Mouse (Mus musculus) heart, embryonic 12.5 days (tissue): ENCODE measurements around the gene Nkapl. TPM values are rescaled to one million over a fixed set of nuclear protein-coding genes. Genes with fewer than 3 reads are reported as not detected.
"Not testable (repeated sequence)": the region's sequence is repeated elsewhere in the genome, so short reads cannot be mapped to it uniquely, and the experiment has no call there.

ENCODE experiments used
- ATAC-seq: fragments of 200-750 bp; cut with Nextera tagmentation; 2 replicates; pipeline ENCODE4 v1.8.0; 2017; ENCODE audit warnings: moderate TSS enrichment, moderate library complexity; ENCODE audit not compliant: insufficient number of reproducible peaks, low FRiP score
- H3K27ac ChIP-seq: fragments of 300-500 bp; sonication (generic); 2 replicates; pipeline ENCODE4 v1.5.1; 2016; ENCODE audit warnings: mild to moderate bottlenecking, moderate library complexity; ENCODE audit not compliant: poor library complexity, severe bottlenecking
- H3K27me3 ChIP-seq: fragments of 300-500 bp; sonication (generic); replicated peaks from 2 replicates; pipeline ENCODE4 v1.6.1; 2016; ENCODE audit warnings: mild to moderate bottlenecking, moderate library complexity
- H3K36me3 ChIP-seq: fragments of 300-500 bp; sonication (generic); 2 replicates; pipeline ENCODE4 v1.6.1; 2016; ENCODE audit warnings: mild to moderate bottlenecking, moderate library complexity
- H3K4me1 ChIP-seq: fragments of 300-500 bp; sonication (generic); replicated peaks from 2 replicates; pipeline ENCODE4 v1.6.1; 2016; ENCODE audit warnings: mild to moderate bottlenecking
- H3K4me2 ChIP-seq: fragments of 300-500 bp; sonication (generic); 2 replicates; pipeline ENCODE4 v1.6.1; 2016; ENCODE audit warnings: mild to moderate bottlenecking, moderate library complexity
- H3K4me3 ChIP-seq: fragments of 300-500 bp; sonication (generic); 2 replicates; pipeline ENCODE4 v1.5.1; 2016; ENCODE audit warnings: mild to moderate bottlenecking
- H3K9ac ChIP-seq: fragments of 300-500 bp; sonication (generic); 2 replicates; pipeline ENCODE4 v1.6.1; 2016; ENCODE audit warnings: mild to moderate bottlenecking, moderate library complexity
- H3K9me3 ChIP-seq: fragments of 300-500 bp; sonication (generic); replicated peaks from 2 replicates; pipeline ENCODE4 v1.6.1; 2016; ENCODE audit warnings: mild to moderate bottlenecking, moderate library complexity
- WGBS: fragments of 180-500 bp; shearing (Covaris S2); methylation state at CpG from one replicate; pipeline ENCODE4 v1.1.7; 2016; 5-methylcytosine and 5-hydroxymethylcytosine counted together
- polyA plus RNA-seq: library from polyadenylated mRNA; unstranded; fragments of >200 nt; fragmentation: Nextera tagmentation; extraction: Ambion mirVana; gene quantifications from 2 replicates; pipeline ENCODE4 v1.2.1, GENCODE M21; 2016

The Nkapl gene
- polyA plus RNA-seq = 2.3 and 2.4 TPM in 2 replicates

DNA sequence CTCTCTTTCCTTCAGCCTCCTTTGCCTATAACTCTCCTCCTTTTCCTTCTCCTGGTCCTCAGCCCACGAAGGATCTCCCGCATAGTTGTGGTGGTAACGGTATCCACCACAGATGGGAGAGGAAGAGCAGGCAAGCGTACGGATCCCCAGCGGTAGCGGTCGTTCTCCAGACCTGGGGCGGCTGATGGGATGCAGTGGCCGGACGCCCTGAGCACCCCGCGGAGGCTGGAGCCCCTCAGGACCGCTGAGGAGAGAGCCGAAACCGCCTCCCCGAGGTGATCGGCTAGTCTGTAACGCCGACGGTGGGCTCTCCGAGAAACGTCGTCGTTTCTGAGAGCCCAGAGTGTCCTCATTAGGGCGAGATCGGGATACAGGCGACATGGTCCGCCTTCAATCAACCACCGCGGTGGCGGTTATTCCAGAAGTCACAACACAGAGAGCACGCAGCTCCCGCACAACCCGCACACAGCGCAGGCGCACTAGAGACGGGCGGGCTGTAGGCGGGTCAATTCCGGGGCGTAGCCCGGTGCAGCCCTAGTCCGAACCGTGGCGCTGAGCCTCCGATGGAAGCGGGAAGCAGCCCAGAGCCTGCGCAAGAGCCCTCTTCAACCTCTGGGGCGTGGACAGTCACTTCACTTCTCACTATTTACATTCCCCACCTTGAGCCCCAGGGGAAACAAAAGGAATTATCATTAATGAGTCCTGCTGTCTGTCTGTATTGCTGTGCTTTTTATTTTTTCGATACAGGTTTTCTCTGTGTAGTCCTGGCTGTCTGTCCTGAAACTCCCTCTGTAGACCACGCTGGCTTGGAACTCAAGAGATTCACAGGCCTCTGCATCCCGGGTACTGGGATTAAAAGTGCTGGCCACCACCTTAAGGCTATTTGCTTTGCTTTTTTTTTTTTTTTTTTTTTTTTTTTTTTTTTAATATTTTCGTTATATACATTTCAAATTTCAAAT lies at the start of gene Nkapl:
TSS of gene Nkapl (minus strand) at position 449 of the 959 bp plus-strand sequence.
- H3K4me1 ChIP-seq = peaks cover 9% of the 10 kb centered on the region; the same call in 1 of the 2 replicates
- peak within 1 kb of the TSS; percentile 77 for H3K9ac ChIP-seq
- peak; percentile 97 for ATAC-seq
- WGBS = under 1% methylated on average over 54 of the region's 54 CpGs
- H3K4me2 ChIP-seq = peak within 1 kb of the TSS; percentile 91
- H3K9me3 ChIP-seq = no peaks in the 10 kb centered on the region
- H3K36me3 ChIP-seq = no peaks in the 10 kb centered on the region
- H3K27ac ChIP-seq = peak within 1 kb of the TSS; percentile 32; the same call in 1 of the 2 replicates
- peak within 1 kb of the TSS; percentile 66 for H3K4me3 ChIP-seq
- H3K27me3 ChIP-seq = no peaks in the 10 kb centered on the region

DNA sequence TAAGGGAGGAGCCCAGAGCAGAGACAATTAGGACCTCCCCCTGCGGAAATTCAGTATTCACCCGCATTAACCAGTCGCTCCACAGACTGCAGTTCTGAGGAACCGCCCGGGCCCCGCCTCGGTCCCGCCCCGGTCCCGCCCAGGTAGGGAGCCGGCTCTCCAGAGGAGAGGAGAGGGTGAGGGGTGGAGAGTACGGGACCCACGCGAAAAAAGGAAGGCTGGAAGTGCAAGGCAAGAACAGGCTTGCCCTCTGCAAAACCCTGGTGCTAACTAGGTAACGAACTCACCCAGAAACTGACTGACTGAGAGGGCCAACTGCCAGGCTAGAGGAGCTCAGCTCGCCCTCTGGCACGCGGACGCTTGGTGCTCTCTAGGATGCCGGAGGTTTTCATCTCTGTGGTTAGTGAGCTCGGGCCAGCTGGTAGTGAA lies 37.9 kb upstream of the Nkapl start:
- ATAC-seq = peak; percentile 99
- WGBS = under 1% methylated on average over 21 of the region's 21 CpGs
- Histone ChIP-seq H3K27me3 (no peaks in the 10 kb centered on the region), H3K4me1 (no peaks in the 10 kb centered on the region), H3K4me3 (peak overlapping the region; percentile 76), H3K27ac (peak overlapping the region; percentile 74), H3K9ac (peak overlapping the region; percentile 84), H3K36me3 (no peaks in the 10 kb centered on the region), H3K4me2 (peak overlapping the region; percentile 69), H3K9me3 (no peaks in the 10 kb centered on the region)

DNA sequence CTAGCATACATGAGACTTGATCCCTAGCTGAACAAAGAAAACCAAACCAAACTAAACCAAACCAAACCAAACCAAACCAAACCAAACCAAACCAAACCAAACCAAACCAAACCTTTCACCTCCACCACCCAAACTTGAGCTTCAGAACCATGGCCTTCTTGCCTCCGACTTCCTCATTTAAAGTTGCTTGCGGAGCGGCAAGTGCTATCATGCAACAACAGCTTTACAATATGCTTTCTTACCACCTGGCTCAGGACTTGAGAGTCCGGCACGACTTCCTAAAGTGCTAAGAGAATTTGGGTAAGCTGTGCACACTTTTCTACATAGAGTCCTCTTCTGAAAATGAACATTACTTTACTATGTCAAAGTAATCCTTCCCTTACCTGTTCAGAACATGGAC lies 34.0 kb upstream of the Nkapl start:
- H3K9me3 ChIP-seq = no peaks in the 10 kb centered on the region
- no peak overlapping the region for H3K27ac ChIP-seq
- H3K4me1 ChIP-seq = no peaks in the 10 kb centered on the region
- 76% methylated on average over 5 of the region's 5 CpGs for WGBS
- H3K9ac ChIP-seq = no peak overlapping the region
- ATAC-seq = no peak
- no peak overlapping the region for H3K4me3 ChIP-seq
- no peaks in the 10 kb centered on the region for H3K36me3 ChIP-seq
- no peaks in the 10 kb centered on the region for H3K27me3 ChIP-seq
- no peak overlapping the region for H3K4me2 ChIP-seq

DNA sequence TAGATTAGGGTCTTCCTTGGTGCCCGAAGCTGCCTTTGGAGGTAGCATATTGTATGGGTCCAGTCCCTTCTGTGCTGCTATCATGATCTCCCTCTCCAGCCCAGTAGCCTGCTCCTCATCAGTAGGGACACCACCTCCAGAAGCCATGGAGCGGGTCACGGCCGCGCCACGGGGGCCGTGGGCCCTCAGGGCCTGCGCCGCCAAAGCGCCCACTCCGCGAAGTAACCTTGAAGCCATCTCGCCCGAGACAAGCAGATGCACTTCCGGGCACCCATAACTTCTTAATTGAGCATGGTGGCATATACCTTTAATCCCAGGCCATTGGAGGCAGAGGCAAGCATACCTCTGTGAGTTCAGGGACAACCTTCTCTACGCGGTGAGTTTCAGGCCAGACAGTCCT lies 32.9 kb upstream of the Nkapl start, which contains the start of gene Gm11273:
TSS of gene Gm11273 (minus strand) at position 237 of the 400 bp plus-strand sequence.
- not testable (repeated sequence) for ATAC-seq, H3K9me3 ChIP-seq, H3K27ac ChIP-seq, H3K4me2 ChIP-seq, H3K4me3 ChIP-seq, H3K36me3 ChIP-seq, H3K27me3 ChIP-seq, H3K9ac ChIP-seq, H3K4me1 ChIP-seq
- 88% methylated on average over 17 of the region's 17 CpGs for WGBS

DNA sequence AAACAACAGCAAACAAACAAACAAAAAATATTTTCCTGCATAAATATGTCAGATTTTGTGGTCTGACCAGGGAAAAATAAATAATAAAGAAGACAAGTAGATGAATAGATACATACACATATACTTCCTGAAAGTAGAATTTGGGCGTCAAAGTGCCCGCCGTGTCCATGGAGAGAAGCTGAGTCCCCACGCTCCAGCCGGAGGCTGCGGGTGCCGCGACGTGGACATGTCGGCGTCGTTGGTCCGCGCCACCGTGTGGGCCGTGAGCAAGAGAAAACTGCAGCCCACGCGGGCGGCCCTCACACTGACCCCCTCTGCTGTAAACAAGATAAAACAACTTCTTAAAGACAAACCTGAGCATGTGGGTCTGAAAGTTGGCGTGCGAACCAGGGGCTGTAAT lies 26.8 kb upstream of the Nkapl start, which contains the start of gene AK157302:
TSS of gene AK157302 (plus strand) at position 144 of the 400 bp plus-strand sequence.
- Histone ChIP-seq H3K4me3 (no peak within 1 kb of the TSS), H3K36me3 (no peaks in the 10 kb centered on the region), H3K27me3 (no peaks in the 10 kb centered on the region), H3K9ac (no peak within 1 kb of the TSS), H3K4me1 (no peaks in the 10 kb centered on the region), H3K4me2 (no peak within 1 kb of the TSS), H3K27ac (no peak within 1 kb of the TSS), H3K9me3 (no peaks in the 10 kb centered on the region)
- WGBS = 87% methylated on average over 21 of the region's 21 CpGs
- no peak for ATAC-seq

DNA sequence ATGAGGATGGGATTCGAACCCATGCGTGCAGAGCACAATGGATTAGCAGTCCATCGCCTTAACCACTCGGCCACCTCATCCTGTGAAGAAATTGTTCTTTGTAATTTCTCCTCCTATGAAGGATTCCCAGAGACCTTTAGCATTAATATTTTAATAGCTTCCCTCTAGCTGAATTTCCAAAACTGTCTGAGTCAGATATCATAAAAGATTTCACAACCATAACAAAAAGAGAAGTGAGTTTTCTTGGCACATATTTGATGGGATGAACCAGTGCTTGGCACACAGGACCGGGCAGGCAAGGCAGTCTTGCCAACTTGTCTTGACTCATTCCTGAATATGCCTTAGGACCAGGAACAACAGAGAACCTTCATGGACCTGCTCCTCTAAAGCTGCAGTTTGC lies 24.5 kb upstream of the Nkapl start:
- WGBS = 89% methylated on average over 5 of the region's 5 CpGs
- Histone ChIP-seq H3K4me1 (no peaks in the 10 kb centered on the region), H3K27ac (no peak overlapping the region), H3K4me2 (no peak overlapping the region), H3K27me3 (no peaks in the 10 kb centered on the region), H3K4me3 (no peak overlapping the region), H3K36me3 (no peaks in the 10 kb centered on the region), H3K9me3 (no peaks in the 10 kb centered on the region), H3K9ac (no peak overlapping the region)
- no peak for ATAC-seq

DNA sequence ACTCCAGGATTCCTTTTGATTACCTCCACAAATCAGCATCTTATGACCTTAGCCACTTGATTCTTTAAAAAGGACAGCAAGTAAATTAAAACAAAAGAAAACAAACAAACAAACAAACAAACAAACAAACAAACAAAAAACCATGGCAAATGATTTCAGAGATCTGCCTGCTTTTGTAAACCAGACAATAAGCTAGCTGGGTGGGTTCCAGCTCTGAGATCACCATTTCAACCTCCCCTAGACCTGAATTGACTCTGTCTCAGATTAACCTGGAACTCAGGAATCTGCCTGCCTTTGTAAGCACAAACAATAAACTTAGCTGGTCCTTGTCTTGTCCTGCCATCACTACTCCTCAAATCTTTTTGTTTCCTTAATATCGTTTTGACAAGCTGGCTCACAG lies 18.6 kb upstream of the Nkapl start:
- Histone ChIP-seq H3K27me3 (no peaks in the 10 kb centered on the region), H3K36me3 (peaks cover 16% of the 10 kb centered on the region), H3K9ac (no peak overlapping the region), H3K4me2 (no peak overlapping the region), H3K4me1 (no peaks in the 10 kb centered on the region), H3K9me3 (peaks cover 3% of the 10 kb centered on the region), H3K4me3 (no peak overlapping the region), H3K27ac (no peak overlapping the region)
- 78% methylated on average over 1 of the region's 1 CpGs for WGBS
- no peak for ATAC-seq

DNA sequence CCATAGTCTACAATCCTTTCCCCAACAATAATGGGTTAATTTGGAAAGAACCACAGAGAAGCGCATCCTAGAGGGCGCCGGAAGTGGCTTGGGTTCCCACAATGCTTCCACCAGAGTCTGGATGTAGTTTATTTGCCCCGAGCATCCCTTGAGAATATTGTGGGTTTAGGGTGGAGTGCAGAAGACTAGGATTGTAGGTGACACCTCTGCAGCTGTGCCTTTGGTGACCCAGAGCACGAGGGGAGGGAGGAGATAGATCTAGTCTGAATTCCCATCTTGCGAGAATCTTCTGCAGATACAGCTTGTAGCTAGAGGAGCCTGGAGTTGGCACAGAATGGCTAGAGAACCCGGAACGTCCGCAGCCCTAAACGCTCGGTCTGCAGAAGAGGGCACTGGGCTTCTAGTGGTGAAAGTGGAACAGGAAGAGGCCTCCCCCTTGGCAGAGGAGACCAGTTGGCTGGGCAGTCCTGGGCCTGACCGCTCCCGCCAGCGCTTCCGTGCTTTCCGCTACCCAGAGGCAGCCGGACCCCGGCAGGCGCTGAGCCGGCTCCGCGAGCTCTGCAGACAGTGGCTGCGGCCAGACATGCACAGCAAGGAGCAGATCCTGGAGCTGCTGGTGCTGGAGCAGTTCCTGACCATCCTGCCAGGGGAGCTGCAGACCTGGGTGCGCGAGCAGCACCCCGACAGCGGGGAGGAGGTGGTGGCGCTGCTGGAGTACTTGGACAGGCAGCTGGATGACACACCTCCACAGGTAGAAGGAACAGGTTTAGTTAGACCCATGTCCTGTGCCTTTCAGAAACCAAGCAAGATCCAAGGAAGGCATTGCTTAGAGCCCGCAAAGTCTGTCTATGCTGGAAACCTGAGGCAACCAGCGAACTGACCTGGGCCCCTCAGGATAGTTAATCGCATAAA lies 10.7 kb upstream of the Nkapl start, which contains the start of the genes Zkscan4 and Gm10065:
TSS of gene Zkscan4 (plus strand) at position 149 of the 912 bp plus-strand sequence.
TSS of gene Gm10065 (minus strand) at position 683 of the 912 bp plus-strand sequence.
- ATAC-seq = peak; percentile 82
- not testable (repeated sequence) for H3K27me3 ChIP-seq, H3K4me1 ChIP-seq, H3K36me3 ChIP-seq, H3K9me3 ChIP-seq
- Histone ChIP-seq H3K27ac (peak within 1 kb of the TSS; percentile 70), H3K4me3 (peak within 1 kb of the TSS; percentile 69), H3K9ac (peak within 1 kb of the TSS; percentile 74), H3K4me2 (peak within 1 kb of the TSS; percentile 84)
- WGBS = 6% methylated on average over 29 of the region's 31 CpGs

DNA sequence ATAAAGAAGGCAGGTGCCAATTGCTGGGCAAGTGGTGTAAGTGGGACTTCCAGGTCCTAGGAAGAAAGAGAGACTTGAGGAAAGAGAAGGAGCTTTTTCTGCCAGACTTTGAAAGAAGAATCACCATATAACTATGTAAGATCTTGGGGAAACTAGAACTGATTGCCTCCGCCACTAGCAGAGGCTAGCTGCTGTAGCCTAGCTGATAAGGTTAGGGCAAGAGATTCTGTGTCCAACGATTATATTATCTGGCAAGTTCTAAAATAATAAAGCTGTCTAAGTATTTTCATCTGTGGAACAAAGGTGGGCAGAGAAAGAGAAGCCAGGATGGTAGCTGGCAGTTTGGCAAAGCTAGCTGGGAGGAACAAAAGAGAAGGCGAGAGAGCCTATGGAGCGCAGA lies 4.1 kb upstream of the Nkapl start:
- 21% methylated on average over 4 of the region's 4 CpGs for WGBS
- no peak overlapping the region for H3K4me3 ChIP-seq
- H3K27ac ChIP-seq = no peak overlapping the region
- H3K36me3 ChIP-seq = no peaks in the 10 kb centered on the region
- no peak for ATAC-seq
- no peak overlapping the region for H3K4me2 ChIP-seq
- H3K9me3 ChIP-seq = no peaks in the 10 kb centered on the region
- peaks cover 9% of the 10 kb centered on the region; the same call in 1 of the 2 replicates for H3K4me1 ChIP-seq
- no peak overlapping the region for H3K9ac ChIP-seq
- H3K27me3 ChIP-seq = no peaks in the 10 kb centered on the region

DNA sequence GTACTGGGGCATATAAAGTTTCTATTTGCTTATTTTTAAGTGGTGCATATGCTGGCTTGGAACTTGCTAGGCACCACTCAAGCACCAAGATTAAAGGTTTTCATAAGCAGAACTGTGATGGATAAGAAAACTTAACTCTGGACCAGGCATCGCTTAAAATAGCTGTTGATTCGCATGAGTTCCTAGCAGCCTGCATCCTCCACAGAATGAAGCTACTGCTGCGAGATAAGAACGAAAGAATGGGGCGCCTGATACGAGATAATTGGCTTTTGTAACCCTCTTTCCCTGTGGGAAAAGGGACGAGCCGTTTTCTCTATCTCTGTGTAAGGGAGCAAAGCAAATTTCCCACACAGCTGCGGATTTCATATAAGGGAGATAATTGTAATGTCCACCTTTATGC lies 788 bp upstream of the Nkapl start:
- peak overlapping the region; percentile 91 for H3K4me2 ChIP-seq
- peaks cover 9% of the 10 kb centered on the region; the same call in 1 of the 2 replicates for H3K4me1 ChIP-seq
- 6% methylated on average over 9 of the region's 9 CpGs for whole genome bisulfite sequencing
- no peak for ATAC-seq
- no peak overlapping the region for H3K27ac ChIP-seq
- no peak overlapping the region for H3K9ac ChIP-seq
- H3K9me3 ChIP-seq = no peaks in the 10 kb centered on the region
- no peaks in the 10 kb centered on the region for H3K27me3 ChIP-seq
- H3K4me3 ChIP-seq = peak overlapping the region; percentile 66
- H3K36me3 ChIP-seq = no peaks in the 10 kb centered on the region
